Mouse (Mus musculus) lung, postnatal 4 days (tissue): Measurements from ENCODE around the gene Slc24a1.

Experiments
- DNase-seq, 2 experiments: peaks; one replicate each; pipeline ENCODE4 v3.0.0; 2021

The Slc24a1 gene

DNA sequence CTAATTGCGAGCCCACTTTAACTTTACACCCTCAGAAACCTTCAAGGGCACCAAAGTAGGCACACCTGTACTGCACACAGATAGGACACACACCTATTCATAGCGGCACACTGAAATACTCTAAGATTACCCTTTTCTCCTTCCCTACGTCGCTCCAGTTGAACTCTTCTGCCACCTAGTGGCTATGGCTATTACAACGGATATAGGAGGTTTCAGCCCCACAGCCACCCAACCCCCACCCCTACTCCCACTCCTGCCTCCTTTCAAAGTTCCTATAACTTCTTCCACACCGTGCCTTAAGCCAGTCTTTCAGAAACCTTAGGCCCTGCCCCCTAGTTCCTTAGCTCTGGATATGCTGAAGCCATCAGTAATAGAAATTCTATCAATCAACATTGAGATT, 14.9 kb downstream of the Slc24a1 start:
- peak in 1 of 2 experiments; percentile 77 for DNase-seq

DNA sequence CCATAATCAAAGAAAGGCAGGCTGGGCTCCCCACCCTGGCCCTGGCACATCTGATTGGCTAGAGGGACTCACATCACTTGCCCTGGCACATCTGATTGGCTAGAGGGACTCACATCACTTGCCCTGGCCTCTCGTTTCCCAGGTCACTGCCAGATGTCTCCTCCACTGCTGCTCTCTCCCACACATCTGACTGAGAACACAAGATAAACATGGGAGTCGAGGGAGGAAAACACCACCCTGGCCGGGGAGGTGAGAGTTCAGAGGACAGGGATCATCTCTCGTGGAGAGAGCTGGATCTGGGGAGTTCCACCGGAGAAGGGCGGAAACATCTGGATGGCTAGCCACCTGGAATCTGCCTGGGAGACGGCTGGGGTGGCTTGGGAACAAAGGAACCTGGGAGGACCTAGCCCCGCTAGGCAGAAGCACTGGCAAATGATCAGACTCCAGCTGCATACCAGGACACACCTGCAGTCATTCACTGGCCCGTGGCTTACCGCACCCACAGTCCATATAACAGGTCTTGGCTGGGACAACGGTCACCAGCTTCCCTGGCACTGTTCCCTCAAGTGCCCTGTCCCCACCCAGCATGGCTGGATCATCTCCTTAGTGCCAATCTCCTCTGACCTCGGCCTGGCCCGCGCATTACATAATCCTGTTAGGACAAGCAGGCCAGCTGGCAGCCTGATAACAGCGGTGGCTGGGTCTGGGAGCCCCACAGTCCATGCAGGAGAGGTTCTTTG, 17.2 kb downstream of the Slc24a1 start:
- peak; percentile 38 to 68 for DNase-seq

DNA sequence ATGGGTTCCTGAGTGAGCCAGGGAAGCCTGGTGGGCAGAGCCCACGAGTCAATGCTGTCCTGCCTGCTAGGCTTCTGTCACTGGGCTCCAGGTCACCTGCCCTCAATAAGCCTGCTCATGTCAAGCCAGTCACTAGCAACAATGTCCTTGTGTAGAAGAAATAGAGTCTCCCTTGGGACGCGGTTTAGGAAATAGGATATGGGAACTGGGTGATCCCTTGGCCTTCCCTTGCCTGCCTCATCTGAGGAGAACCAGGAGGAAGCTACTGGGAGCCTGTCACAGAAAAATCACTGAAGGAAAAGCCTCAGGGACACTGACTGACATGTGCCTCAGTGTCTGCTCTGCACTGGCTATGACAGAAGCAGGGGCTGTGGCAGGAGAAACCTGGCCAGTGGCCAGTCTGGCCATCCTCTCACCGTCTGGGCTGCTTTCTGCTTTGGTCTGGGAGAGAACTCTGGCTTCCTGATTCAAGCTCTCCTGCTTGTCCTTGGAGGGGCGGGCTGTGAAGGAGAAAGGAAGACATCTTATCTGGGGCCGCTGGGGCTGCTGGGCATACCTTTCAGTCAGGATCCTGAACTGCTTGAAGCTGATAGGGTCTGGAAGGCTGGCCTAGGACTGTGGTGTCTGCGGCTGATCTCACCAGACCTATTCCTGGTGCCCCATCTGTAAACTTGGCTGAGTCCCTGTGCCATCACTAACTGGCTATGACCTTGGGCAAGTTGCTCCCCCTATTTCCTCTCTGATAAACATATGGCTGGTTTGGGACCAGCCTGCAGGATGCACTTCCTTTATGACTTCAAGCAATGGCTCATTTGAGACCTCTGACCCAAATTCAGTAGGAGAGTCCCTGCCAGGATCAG, 19.4 kb downstream of the Slc24a1 start:
- DNase-seq: peak; percentile 12 to 42

DNA sequence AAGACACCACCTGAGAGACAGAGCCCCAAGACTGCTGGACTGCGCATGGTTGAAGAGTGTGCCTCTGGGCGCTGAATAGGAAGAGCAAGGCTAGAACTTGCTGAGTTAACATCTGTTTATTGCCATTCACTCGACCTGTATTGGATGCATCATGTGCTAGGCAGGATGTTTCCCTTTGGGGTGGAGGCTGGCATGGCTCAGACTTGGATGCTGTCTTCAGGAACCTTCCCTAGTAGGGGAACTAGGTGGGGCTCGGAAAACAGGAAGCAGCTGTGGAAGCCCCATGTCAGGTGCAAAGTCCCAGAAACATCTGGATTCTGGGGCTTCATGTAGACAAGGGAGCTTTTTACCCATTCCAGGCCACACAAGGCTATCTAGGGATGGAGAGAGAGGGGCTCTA, 21.2 kb downstream of the Slc24a1 start:
- DNase-seq: peak in 1 of 2 experiments; percentile 3

DNA sequence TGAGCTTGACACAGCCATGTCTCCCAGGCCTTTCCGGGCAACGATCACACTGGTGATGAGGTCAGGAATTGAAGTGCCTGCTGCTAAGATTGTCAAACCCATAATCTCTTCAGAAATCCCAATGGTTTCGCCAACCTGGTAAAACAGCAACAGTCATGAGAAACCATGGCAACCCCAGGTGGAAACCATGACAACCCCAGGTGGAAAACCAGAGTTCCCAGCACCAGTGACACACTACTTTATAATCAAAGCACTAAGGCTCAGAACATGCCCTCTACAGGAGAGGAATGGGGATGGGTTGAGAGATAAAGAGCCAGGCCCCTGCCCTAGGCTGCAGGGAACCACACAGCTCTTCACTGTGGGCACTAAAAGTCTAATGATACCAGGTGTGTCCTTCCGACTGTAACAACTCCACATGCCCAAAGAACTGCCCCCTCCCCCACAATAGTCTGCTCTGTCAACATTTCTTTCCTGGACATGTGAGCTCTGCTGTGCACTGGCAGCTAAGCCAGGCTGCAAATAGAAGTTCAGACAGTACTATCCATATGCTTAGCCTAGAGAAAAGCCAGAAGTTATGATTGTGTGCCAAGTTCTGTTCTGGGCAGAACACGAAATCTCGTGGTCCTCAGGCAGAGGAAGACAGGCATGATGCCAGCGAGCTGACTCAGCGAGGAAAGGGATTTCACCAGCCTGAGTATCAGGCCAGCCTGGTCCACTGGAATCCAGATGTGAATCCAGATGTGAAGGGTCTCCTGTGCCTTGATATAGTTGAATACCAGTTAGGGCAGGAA, 25.0 kb downstream of the Slc24a1 start:
- DNase-seq: peak; percentile 36 to 57

DNA sequence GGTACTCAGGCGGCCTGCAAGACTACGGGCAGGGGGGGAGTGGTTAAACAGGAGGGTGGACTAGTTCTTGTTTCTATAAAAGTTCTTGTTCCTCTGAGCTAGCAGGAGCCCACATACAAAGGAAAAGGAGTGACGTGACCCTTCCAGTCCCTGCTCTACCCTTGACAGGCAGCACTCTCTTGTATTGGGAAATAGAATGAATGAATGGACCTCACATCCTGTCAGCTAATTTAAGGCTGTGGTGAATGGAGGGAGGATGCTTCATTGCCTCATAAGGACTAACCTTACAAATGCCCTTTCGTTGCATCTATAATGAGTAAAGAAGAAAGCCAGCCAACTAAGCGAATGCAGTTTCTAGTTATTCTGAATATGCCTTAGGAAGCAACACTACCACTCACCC, 25.6 kb downstream of the Slc24a1 start:
- no peak for DNase-seq

DNA sequence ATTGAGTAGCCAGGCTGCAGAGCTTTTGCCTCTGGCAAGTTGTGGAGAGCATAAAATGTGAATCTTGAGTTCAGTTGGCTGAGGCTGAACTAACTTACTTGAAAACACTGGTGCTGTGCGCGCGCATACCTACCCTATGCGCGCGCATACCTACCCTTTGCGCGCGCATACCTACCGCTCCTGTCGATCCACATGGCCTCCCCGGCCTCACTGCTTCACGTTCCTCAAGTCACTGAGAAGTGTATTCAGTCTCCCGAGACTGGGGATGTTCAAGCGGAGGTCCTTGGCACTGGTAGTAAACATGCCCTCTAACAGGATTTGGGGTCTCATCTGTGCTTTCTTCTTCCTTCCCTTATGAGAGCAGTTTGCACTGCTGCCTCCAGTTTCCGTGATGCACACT, 32.8 kb downstream of the Slc24a1 start:
- peak; percentile 32 to 52 for DNase-seq

DNA sequence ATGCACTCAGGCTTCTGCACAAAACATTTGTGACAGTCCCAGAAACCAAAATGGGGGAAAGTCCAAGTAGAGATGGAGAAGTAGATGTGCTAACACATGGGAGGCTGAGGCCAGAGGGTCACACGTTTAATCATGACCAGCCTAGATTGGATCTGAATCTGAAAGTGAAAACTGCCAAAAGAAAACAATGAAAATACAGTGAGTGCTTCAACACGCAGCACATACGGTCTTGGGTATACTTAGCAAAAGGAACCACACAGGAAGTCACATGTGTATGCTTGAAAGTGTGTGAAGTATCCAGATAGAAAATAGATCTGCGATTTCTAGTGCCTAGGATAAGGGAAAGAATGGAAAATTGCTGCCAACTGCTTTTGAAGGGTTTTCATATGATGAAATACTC, 36.8 kb downstream of the Slc24a1 start:
- DNase-seq: no peak

DNA sequence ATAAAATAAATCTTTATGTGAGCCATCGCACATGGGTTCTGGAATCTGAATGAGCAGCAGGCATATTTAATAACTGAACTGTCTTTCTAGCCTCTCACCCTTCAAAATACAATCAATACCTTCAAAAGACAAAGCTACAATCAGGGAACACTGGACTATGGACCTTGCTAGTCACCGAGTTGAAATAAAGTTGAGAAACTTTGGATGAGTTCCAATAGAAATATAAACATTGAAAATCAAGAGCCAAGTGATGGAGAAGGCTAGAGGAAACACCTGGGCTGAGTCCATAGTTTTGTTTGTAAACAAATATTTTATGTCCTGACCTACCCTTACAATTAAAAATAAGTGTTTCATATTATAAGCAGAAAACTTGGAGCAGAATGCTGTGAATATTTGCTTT, 37.4 kb downstream of the Slc24a1 start:
- no peak for DNase-seq

DNA sequence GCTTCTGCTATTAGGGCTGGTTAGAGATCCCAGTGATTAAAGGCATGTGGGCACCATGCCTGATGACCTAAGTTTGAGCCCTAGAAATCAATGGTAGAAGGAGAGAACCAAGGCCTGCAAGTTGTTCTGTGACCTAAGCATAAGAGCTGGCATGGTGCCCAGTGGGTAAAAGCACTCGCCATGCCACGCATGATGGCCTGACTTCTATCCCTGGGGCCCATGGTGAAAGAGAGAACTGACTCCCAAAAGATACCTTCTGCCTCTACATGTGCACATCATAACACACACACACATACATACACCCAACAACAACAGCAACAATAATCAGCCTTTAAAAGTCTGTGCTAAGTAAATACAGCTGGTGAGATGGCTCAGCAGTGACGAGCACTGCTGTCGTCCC, 38.0 kb downstream of the Slc24a1 start:
- no peak for DNase-seq

DNA sequence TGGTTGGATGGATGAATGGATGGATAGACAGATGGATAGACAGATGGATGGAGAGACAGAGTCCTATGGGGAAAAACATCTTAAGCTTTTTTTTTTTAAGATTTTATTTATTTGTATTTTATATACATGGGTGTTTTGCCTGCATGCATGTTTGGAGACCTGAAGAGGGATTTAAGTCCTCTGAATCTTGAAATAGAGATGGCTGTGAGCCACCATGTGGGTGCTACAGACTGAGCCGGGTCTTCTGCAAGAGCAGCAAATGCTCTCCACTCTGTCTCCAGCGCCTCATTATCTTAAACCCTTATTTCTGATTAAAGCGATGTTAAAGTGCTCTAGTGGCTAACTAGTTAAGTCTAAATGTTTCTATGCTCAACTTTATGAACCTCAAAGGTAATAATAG, 44.0 kb downstream of the Slc24a1 start:
- no peak for DNase-seq

DNA sequence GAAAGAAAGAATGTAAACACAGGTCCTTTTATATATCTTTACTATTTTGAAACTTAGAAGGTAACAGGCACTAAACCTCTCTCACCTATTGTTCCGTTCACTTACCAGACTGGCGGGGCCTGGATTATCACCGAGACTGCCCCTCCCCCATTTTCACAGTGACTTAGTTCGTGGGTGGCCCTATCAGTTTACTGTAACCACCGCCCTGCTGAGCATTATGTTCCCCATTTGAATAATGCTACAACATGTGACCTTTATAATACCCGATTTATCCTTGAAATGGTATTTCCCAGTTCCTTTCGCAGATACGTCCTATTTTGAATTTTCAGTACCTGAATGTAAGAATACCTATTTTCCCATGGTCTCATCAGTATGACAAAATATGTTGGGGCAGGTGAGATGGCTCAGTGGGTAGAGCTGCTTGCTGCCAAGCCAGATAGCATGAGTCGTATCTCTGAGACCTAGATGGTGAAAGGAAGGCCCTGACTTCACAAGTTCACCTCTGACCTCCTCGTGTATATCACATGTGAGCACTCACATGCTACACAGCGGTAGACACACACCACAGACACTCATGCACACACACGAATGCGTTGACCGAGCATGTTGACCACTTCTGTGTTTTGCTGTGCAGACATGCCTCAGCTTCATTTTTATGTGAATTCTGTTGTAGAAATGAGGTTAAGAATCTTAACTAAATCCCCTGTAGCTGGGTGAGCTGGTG, 46.3 kb downstream of the Slc24a1 start:
- DNase-seq: no peak

DNA sequence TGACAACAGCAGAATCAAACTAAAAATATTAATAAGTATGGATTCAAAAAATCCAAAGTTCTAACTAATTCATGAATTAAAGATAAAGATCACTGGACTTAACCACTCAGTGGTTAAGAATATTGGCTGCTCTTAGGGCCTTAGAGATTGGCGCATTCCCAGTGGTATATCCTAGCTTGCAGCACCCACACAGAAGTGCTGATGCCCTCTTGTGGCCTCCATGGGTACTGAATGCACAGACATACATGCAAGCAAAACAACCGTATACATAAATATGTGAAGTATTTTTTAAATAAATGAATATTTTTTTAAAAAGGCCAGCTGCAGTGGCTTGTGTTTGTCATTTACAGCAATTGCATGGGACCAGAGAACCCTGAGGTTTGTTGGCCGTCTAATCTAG, 48.0 kb downstream of the Slc24a1 start:
- DNase-seq: peak; percentile 64 to 83

DNA sequence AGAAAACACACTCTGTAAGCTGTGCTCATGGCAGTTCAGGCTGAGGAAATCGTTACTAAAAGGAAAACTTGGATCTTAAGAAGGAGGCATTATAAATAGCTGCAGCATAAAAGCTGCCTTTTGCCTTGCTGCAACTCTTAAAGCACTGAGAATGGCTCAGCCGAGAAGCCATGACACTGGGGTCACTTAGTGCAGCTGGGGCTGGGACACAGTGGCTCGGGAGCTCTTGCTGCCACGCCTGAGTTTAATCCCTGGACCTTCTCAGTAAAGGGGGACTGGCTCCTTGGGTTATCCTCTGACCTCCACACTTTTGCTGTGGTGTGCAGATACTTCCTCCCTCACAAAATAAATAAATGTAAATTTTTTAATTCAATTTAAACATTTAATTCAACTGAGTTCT, 48.5 kb downstream of the Slc24a1 start:
- DNase-seq: no peak

DNA sequence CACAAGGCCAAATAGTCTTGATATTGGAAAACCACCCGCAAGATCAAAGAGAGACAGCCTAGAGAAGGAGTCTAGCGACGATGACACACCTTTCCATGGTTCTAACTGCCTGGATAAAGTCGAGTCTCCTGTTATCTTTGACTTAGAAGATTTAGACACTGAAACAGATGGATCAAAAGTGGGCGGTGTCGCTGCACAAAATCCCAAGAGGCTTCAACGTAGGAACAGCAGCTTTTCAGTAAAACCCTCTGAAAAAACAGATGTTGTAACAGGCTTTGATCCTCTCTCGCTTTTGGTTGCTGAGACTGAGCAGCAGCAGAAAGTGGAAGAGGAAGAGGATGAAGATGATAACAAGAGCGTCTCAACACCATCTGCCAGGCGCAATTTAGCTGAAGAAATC, 54.8 kb downstream of the Slc24a1 start:
- no peak for DNase-seq

DNA sequence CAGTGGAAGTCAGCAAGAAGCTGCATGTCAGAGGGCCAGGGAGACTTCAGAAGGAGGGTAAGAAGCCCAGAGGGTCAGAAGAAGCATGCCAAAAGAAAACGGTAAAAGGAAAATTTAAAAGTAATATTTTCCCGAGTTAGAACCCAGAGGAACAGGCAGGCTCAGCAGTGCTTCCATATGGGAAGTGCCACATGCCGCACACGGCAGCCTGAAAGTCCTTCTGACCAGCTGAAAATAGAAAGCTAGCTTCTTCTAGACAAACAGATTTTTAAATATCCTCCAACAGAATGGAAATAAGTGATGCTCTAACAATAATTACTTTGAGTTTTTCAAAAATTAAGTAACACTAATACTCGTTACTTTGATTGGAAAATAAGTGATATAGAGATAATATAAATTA, 65.4 kb downstream of the Slc24a1 start:
- no peak for DNase-seq
